Mouse (Mus musculus) hindbrain, embryonic 13.5 days (tissue): ENCODE data around the gene Rtf1. TPM values are rescaled to one million over a fixed set of nuclear protein-coding genes. Genes with fewer than 3 reads are reported as not detected.
"Not testable (repeated sequence)": the region's sequence is repeated elsewhere in the genome, so short reads cannot be mapped to it uniquely, and the experiment has no call there.

Source experiments
- ATAC-seq: fragments of 200-750 bp; cut with Nextera tagmentation; 2 replicates; pipeline ENCODE4 v1.8.0; 2017; ENCODE audit warnings: moderate TSS enrichment; ENCODE audit not compliant: low FRiP score
- H3K27ac ChIP-seq: fragments of 300-500 bp; sonication (generic); 2 replicates; pipeline ENCODE4 v1.5.1; 2015; ENCODE audit warnings: inconsistent platforms, mild to moderate bottlenecking, moderate library complexity
- H3K27me3 ChIP-seq: fragments of 300-500 bp; sonication (generic); 2 replicates; pipeline ENCODE4 v1.6.1; 2015; ENCODE audit warnings: mild to moderate bottlenecking, inconsistent platforms
- H3K36me3 ChIP-seq: fragments of 300-500 bp; sonication (generic); 2 replicates; pipeline ENCODE4 v1.6.1; 2015; ENCODE audit warnings: mild to moderate bottlenecking, inconsistent platforms
- H3K4me1 ChIP-seq: fragments of 300-500 bp; sonication (generic); replicated peaks from 2 replicates; pipeline ENCODE4 v1.6.1; 2015; ENCODE audit warnings: inconsistent platforms
- H3K4me2 ChIP-seq: fragments of 300-500 bp; sonication (generic); 2 replicates; pipeline ENCODE4 v1.6.1; 2015; ENCODE audit warnings: inconsistent platforms, mild to moderate bottlenecking, moderate library complexity
- H3K4me3 ChIP-seq: fragments of 300-500 bp; sonication (generic); 2 replicates; pipeline ENCODE4 v1.5.1; 2015; ENCODE audit warnings: mild to moderate bottlenecking, inconsistent platforms
- H3K9ac ChIP-seq: fragments of 300-500 bp; sonication (generic); 2 replicates; pipeline ENCODE4 v1.6.1; 2015; ENCODE audit warnings: mild to moderate bottlenecking, inconsistent platforms
- H3K9me3 ChIP-seq: fragments of 300-500 bp; sonication (generic); 2 replicates; pipeline ENCODE4 v1.6.1; 2016; ENCODE audit warnings: inconsistent platforms
- WGBS: fragments of 180-500 bp; shearing (Covaris S2); methylation state at CpG from one replicate; pipeline ENCODE4 v1.1.7; 2015; 5-methylcytosine and 5-hydroxymethylcytosine counted together
- polyA plus RNA-seq: library from polyadenylated mRNA; unstranded; fragments of >200 nt; fragmentation: Nextera tagmentation; extraction: Ambion mirVana; gene quantifications from 2 replicates; pipeline ENCODE4 v1.2.1, GENCODE M21; 2015

Rtf1 gene
- polyA plus RNA-seq, 1 experiment from 2014 or later = 74.3 TPM

DNA sequence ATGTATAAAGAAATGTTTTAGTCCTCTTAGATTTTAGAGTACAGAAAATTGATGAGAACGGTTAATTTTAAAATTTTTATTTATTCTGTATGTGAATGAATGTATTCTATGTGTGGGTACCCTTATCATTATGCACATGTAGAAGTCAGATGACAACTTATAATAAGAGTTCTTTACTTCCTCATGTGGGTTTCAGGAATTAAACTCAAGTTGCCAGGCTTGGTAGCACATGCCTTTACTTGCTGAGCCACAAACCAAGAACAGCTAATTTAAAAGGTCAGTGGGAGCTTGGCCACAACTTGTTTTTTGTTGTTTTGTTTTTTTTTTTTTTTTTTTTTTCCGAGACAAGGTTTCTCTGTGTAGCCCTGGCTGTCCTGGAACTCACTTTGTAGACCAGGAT lies 20.0 kb downstream of the Rtf1 start:
- H3K4me2 ChIP-seq = no peak overlapping the region
- no peak for ATAC-seq
- H3K27ac ChIP-seq = no peak overlapping the region
- H3K4me1 ChIP-seq = no peaks in the 10 kb centered on the region
- 94% methylated on average over 2 of the region's 2 CpGs for WGBS
- H3K27me3 ChIP-seq = no peaks in the 10 kb centered on the region
- H3K9ac ChIP-seq = no peak overlapping the region
- H3K36me3 ChIP-seq = peaks cover 22% of the 10 kb centered on the region; the same call in 1 of the 2 replicates
- H3K9me3 ChIP-seq = no peaks in the 10 kb centered on the region
- H3K4me3 ChIP-seq = no peak overlapping the region

GRCm38 (mm10) chr2:119696111-119696510 lies 21.2 kb downstream of the Rtf1 start:
- H3K4me2 ChIP-seq = no peak overlapping the region
- WGBS = 90% methylated on average over 1 of the region's 1 CpGs
- peaks cover 25% of the 10 kb centered on the region; the same call in 1 of the 2 replicates for H3K36me3 ChIP-seq
- no peaks in the 10 kb centered on the region for H3K9me3 ChIP-seq
- H3K4me3 ChIP-seq = no peak overlapping the region
- no peaks in the 10 kb centered on the region for H3K4me1 ChIP-seq
- H3K9ac ChIP-seq = no peak overlapping the region
- H3K27ac ChIP-seq = no peak overlapping the region
- no peaks in the 10 kb centered on the region for H3K27me3 ChIP-seq
- no peak for ATAC-seq

DNA sequence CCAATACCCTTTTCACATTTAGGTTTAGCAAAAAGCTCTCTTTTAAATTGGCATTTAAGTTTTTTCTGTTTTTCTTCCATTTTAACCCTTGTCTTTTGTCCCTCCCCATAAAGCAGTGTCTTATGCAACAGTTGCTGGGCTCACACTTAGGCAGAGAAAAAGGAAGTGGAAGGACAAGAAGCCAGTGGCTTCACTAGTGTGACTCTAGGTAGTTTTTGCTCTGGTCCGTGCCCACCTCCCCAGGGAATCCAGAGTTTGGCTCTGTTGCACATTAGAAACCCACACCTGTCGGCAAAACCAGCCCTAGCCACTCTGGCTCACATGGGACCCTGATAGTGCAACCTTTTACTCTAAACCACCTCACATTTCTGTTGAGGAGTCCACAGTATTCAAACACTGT lies 23.6 kb downstream of the Rtf1 start:
- Histone ChIP-seq H3K27me3 (no peaks in the 10 kb centered on the region), H3K4me3 (no peak overlapping the region), H3K9me3 (no peaks in the 10 kb centered on the region), H3K27ac (no peak overlapping the region), H3K4me2 (no peak overlapping the region), H3K36me3 (peaks cover 32% of the 10 kb centered on the region), H3K4me1 (no peaks in the 10 kb centered on the region), H3K9ac (no peak overlapping the region)
- 87% methylated on average over 2 of the region's 2 CpGs for WGBS
- ATAC-seq = no peak

- ATAC-seq = no peak
- peaks cover 30% of the 10 kb centered on the region for H3K36me3 ChIP-seq
- no peaks in the 10 kb centered on the region for H3K9me3 ChIP-seq
- H3K27ac ChIP-seq = no peak overlapping the region
- H3K27me3 ChIP-seq = no peaks in the 10 kb centered on the region
- H3K4me3 ChIP-seq = no peak overlapping the region
- WGBS = 96% methylated on average over 3 of the region's 3 CpGs
- H3K9ac ChIP-seq = no peak overlapping the region
- no peaks in the 10 kb centered on the region for H3K4me1 ChIP-seq
- no peak overlapping the region for H3K4me2 ChIP-seq
Observed at GRCm38 (mm10) chr2:119699962-119700361, 25.1 kb downstream of the Rtf1 start.

- H3K9ac ChIP-seq = no peak overlapping the region
- peaks cover 53% of the 10 kb centered on the region for H3K36me3 ChIP-seq
- no peaks in the 10 kb centered on the region for H3K9me3 ChIP-seq
- H3K4me1 ChIP-seq = no peaks in the 10 kb centered on the region
- no peak overlapping the region for H3K4me2 ChIP-seq
- no peak overlapping the region for H3K4me3 ChIP-seq
- H3K27me3 ChIP-seq = no peaks in the 10 kb centered on the region
- 92% methylated on average over 2 of the region's 2 CpGs for WGBS
- no peak overlapping the region for H3K27ac ChIP-seq
- ATAC-seq = no peak
Observed at GRCm38 (mm10) chr2:119703171-119703570, 28.3 kb downstream of the Rtf1 start.

DNA sequence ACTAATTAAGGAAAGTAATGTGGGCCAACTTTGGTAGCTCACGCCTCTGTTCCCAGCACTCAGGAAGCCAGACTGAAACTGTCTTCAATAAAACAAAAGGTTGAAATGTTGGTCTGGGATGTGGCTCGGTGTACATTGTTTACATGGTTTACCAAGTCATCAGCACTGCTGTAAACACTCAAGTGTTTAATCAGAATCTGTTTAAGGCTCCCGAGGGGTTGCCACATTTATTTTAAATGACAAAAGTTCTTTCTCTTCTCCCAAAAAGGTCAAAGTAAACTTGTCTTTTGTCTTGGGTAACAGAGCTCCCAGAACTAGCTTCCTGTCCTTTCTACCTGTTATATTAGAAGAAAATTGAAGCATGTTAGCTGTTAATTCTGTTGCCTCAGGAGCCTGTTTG lies 32.8 kb downstream of the Rtf1 start:
- Histone ChIP-seq H3K9me3 (no peaks in the 10 kb centered on the region), H3K4me3 (no peak overlapping the region), H3K4me2 (no peak overlapping the region), H3K9ac (no peak overlapping the region), H3K27ac (no peak overlapping the region), H3K27me3 (no peaks in the 10 kb centered on the region), H3K4me1 (no peaks in the 10 kb centered on the region), H3K36me3 (peaks cover 82% of the 10 kb centered on the region)
- ATAC-seq = no peak
- WGBS = 83% methylated on average over 3 of the region's 3 CpGs

DNA sequence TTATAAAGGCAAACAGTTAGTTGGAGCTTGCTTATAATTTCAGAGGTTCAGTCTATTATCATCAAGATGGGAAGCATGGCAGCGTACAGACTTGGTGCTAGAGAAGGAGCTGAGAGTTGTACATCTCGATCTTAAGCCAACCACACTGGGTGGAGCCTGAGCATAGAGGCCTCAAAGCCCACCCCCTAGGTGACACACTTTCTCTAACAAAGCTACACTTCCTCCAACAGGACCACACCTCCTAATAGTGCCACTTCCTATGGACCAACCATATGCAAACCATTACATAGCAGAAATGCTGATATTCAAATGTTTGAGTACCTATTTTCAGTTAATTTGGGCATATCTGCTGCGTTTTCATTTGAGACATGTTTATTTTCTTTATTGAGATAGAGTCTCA lies 35.1 kb downstream of the Rtf1 start:
- no peaks in the 10 kb centered on the region for H3K9me3 ChIP-seq
- H3K4me2 ChIP-seq = no peak overlapping the region
- H3K4me1 ChIP-seq = no peaks in the 10 kb centered on the region
- 92% methylated on average over 3 of the region's 3 CpGs for WGBS
- H3K36me3 ChIP-seq = peaks cover 84% of the 10 kb centered on the region
- no peak overlapping the region for H3K9ac ChIP-seq
- H3K27me3 ChIP-seq = no peaks in the 10 kb centered on the region
- no peak for ATAC-seq
- no peak overlapping the region for H3K27ac ChIP-seq
- no peak overlapping the region for H3K4me3 ChIP-seq

- peaks cover 86% of the 10 kb centered on the region for H3K36me3 ChIP-seq
- H3K9ac ChIP-seq, H3K4me2 ChIP-seq, H3K27ac ChIP-seq, H3K9me3 ChIP-seq, H3K4me3 ChIP-seq, H3K27me3 ChIP-seq, H3K4me1 ChIP-seq, ATAC-seq: not testable (repeated sequence)
- 95% methylated on average over 2 of the region's 2 CpGs for WGBS
Observed at GRCm38 (mm10) chr2:119715868-119716267, 41.0 kb downstream of the Rtf1 start.

GRCm38 (mm10) chr2:119721070-119721469 lies 46.2 kb downstream of the Rtf1 start:
- peaks cover 89% of the 10 kb centered on the region for H3K36me3 ChIP-seq
- no peaks in the 10 kb centered on the region for H3K27me3 ChIP-seq

DNA sequence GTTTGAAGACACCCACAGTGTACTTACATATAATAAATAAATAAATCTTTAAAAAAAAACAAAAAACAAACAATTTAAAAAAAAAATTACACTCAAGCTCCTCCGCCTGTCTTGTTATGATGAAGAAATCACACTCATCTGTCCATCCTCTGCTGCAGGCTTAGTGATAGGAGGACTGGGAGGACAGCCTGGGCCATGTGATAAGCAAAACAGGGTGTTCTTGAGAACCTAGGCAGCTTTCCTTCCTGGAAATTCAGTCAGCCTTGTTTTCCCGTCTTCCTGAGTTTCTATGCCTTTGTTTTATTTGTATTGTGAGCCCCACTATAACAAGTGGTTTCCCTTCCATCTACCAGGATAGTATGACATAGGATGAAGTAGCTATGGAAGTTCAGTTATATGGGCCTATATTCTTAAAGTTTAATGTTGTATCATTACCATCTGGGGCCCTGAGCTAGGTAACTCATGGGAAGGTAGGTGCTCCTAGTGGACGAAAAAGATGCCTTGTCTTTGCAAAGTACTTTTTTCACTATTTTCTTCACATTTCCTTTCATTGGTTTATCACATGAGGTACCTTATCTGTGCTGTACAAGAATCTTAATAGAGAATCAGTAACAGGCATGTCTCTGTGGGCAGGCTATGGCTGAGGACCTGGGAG lies 53.0 kb downstream of the Rtf1 start:
- no peak overlapping the region for H3K4me2 ChIP-seq
- no peak overlapping the region for H3K9ac ChIP-seq
- ATAC-seq = no peak
- WGBS = 97% methylated on average over 3 of the region's 3 CpGs
- H3K27me3 ChIP-seq = no peaks in the 10 kb centered on the region
- H3K9me3 ChIP-seq = no peaks in the 10 kb centered on the region
- no peaks in the 10 kb centered on the region for H3K4me1 ChIP-seq
- H3K36me3 ChIP-seq = peaks cover 93% of the 10 kb centered on the region
- no peak overlapping the region for H3K27ac ChIP-seq
- H3K4me3 ChIP-seq = no peak overlapping the region

More at GRCm38 (mm10) chr2:119721070-119721469, 46.2 kb downstream of the Rtf1 start:
- Histone ChIP-seq H3K4me1 (no peaks in the 10 kb centered on the region), H3K4me3 (no peak overlapping the region), H3K9ac (no peak overlapping the region), H3K9me3 (no peaks in the 10 kb centered on the region), H3K27ac (no peak overlapping the region), H3K4me2 (no peak overlapping the region)
- WGBS = 96% methylated on average over 8 of the region's 8 CpGs
- no peak for ATAC-seq

GRCm38 (mm10) chr2:119730735-119731134 lies 55.9 kb downstream of the Rtf1 start:
- H3K4me2 ChIP-seq = no peak overlapping the region
- no peak overlapping the region for H3K4me3 ChIP-seq
- 0 out of 2 replicates have a peak, but pooled peaks cover 3% of the 10 kb centered on the region for H3K27me3 ChIP-seq
- no peak overlapping the region for H3K9ac ChIP-seq
- 93% methylated on average over 4 of the region's 4 CpGs for WGBS
- H3K9me3 ChIP-seq = no peaks in the 10 kb centered on the region
- no peak overlapping the region for H3K27ac ChIP-seq
- ATAC-seq = no peak
- H3K36me3 ChIP-seq = peaks cover 95% of the 10 kb centered on the region
- no peaks in the 10 kb centered on the region for H3K4me1 ChIP-seq

- Histone ChIP-seq H3K4me3 (no peak overlapping the region), H3K9ac (no peak overlapping the region), H3K36me3 (peaks cover 35% of the 10 kb centered on the region), H3K27me3 (peaks cover 44% of the 10 kb centered on the region), H3K4me1 (peaks cover 11% of the 10 kb centered on the region), H3K4me2 (no peak overlapping the region), H3K9me3 (no peaks in the 10 kb centered on the region), H3K27ac (no peak overlapping the region)
- 29% methylated on average over 12 of the region's 12 CpGs for WGBS
- no peak for ATAC-seq
Observed at GRCm38 (mm10) chr2:119737124-119737523, 62.3 kb downstream of the Rtf1 start.

- peaks cover 41% of the 10 kb centered on the region for H3K4me1 ChIP-seq
- H3K27ac ChIP-seq = no peak overlapping the region
- no peak overlapping the region for H3K9ac ChIP-seq
- WGBS = 19% methylated on average over 2 of the region's 2 CpGs
- H3K4me2 ChIP-seq = no peak overlapping the region
- no peak for ATAC-seq
- no peaks in the 10 kb centered on the region for H3K9me3 ChIP-seq
- H3K27me3 ChIP-seq = peaks cover 76% of the 10 kb centered on the region
- H3K4me3 ChIP-seq = no peak overlapping the region
- peaks cover 4% of the 10 kb centered on the region for H3K36me3 ChIP-seq
Observed at GRCm38 (mm10) chr2:119740567-119740966, 65.7 kb downstream of the Rtf1 start.
